Mouse (Mus musculus) adrenal gland, postnatal 36 days (tissue): ENCODE data around the gene Tmem150a. TPM values are rescaled to one million over a fixed set of nuclear protein-coding genes. Genes with fewer than 3 reads are reported as not detected.

Experiments used
- DNase-seq, 2 experiments: peaks; one replicate each; pipeline ENCODE4 v3.0.0; 2021; ENCODE audit warnings: mixed read lengths in 1 of 2
- total RNA-seq, 2 experiments: library from RNA; stranded (reverse); gene quantifications; 2 replicates each; pipeline ENCODE4 v1.2.3; 2021

The Tmem150a gene
- total RNA-seq, 2 experiments from 2014 or later, result 19.5 to 22.5 TPM

GRCm38 (mm10) chr6:72373184-72373583 lies 17.9 kb downstream of the Tmem150a start:
- DNase-seq, result peak in 1 of 2 experiments; percentile 58

GRCm38 (mm10) chr6:72374206-72374605 lies 19.0 kb downstream of the Tmem150a start:
- DNase-seq, result no peak

GRCm38 (mm10) chr6:72374820-72375563 lies 19.7 kb downstream of the Tmem150a start:
- DNase-seq, result no peak

GRCm38 (mm10) chr6:72378510-72379234 lies 23.4 kb downstream of the Tmem150a start:
- no peak for DNase-seq

GRCm38 (mm10) chr6:72379377-72380130 lies 24.3 kb downstream of the Tmem150a start:
- no peak for DNase-seq

GRCm38 (mm10) chr6:72380131-72380770 lies 25.0 kb downstream of the Tmem150a start, which contains the start of gene Vamp5:
TSS of gene Vamp5 (minus strand) at chr6:72380468.
- DNase-seq, result peak; percentile 90 to 95

GRCm38 (mm10) chr6:72382494-72382893 lies 27.2 kb downstream of the Tmem150a start:
- no peak for DNase-seq

- DNase-seq, result no peak
These were observed 28.0 kb downstream of the Tmem150a start for GRCm38 (mm10) chr6:72383142-72383820.

- DNase-seq, result no peak
These were observed 28.7 kb downstream of the Tmem150a start for GRCm38 (mm10) chr6:72383952-72384351.

- DNase-seq, result no peak
These were observed 30.0 kb downstream of the Tmem150a start for GRCm38 (mm10) chr6:72385258-72385657.

GRCm38 (mm10) chr6:72386561-72386960 lies 31.3 kb downstream of the Tmem150a start:
- DNase-seq, result no peak

- DNase-seq, result no peak
These were observed 32.6 kb downstream of the Tmem150a start for GRCm38 (mm10) chr6:72387816-72388215.

GRCm38 (mm10) chr6:72388266-72388665 lies 33.0 kb downstream of the Tmem150a start:
- no peak for DNase-seq

GRCm38 (mm10) chr6:72388791-72389329 lies 33.6 kb downstream of the Tmem150a start:
- no peak for DNase-seq

- peak in 1 of 2 experiments; percentile 27 for DNase-seq
These were observed 34.3 kb downstream of the Tmem150a start for GRCm38 (mm10) chr6:72389471-72389940.

- peak; percentile 88 to 93 for DNase-seq
These were observed 34.9 kb downstream of the Tmem150a start, which contains the start of gene Vamp8 for GRCm38 (mm10) chr6:72389941-72390771. TSS of gene Vamp8 (minus strand) at chr6:72390703.

- peak; percentile 83 to 88 for DNase-seq
These were observed 35.7 kb downstream of the Tmem150a start for GRCm38 (mm10) chr6:72390795-72391521.

- no peak for DNase-seq
These were observed 37.1 kb downstream of the Tmem150a start for GRCm38 (mm10) chr6:72392341-72392740.

GRCm38 (mm10) chr6:72396837-72397251 lies 41.6 kb downstream of the Tmem150a start:
- no peak for DNase-seq
